Mouse (Mus musculus) 3T3-L1 (cell line): ENCODE results near the gene Wapl.

ENCODE experiments used
- DNase-seq: peaks from one replicate; pipeline ENCODE4 v3.0.0-alpha.2; 2015; ENCODE audit warnings: low read depth, low spot score

The Wapl gene

GRCm38 (mm10) chr14:34773681-34774080 is 100.0 kb downstream of the Wapl start:
- no peak for DNase-seq

- DNase-seq, result no peak
Observed at GRCm38 (mm10) chr14:34774231-34774630, 100.5 kb downstream of the Wapl start.

- DNase-seq, result no peak
Observed at GRCm38 (mm10) chr14:34776719-34777385, 103.1 kb downstream of the Wapl start.

GRCm38 (mm10) chr14:34777810-34778209 is 104.1 kb downstream of the Wapl start:
- peak; percentile 83 for DNase-seq

GRCm38 (mm10) chr14:34778760-34779159 is 105.0 kb downstream of the Wapl start:
- DNase-seq, result no peak

- DNase-seq, result peak; percentile 82
Observed at GRCm38 (mm10) chr14:34793406-34794037, 119.8 kb downstream of the Wapl start.
